Mouse (Mus musculus): ENCODE measurements at regions not wholly inside any gene's neighbourhood (a gene's known extent, or its start where the extent isn't known, plus 50 kb on each side); places are given as distances from the start of the nearest gene placed in this dataset.
"Not testable (repeated sequence)": the region's sequence is repeated elsewhere in the genome, so short reads cannot be mapped to it uniquely, and the experiment has no call there.

DNA sequence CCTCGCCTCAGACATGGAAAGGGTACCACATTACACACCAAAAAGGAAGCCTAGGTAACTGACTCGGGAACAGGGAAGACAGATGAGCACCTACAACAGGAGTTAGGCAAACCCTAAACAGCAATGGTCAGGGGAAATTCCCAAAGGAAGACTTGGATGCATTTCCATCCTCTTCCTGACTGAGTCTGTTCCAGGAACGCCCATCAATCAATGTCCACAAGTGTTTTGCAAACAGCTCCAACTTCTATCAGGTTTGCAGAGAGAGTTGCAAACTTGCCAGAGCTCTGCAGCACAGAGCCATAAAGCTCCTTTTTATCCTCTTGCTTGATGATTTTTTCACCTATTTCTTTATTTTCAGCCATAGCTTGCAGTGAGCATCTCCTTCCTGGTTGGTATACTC lies 464.9 kb upstream of the Jmjd1c start:
- H3K4me3 ChIP-seq (ENCODE audit: insufficient read depth, low read length) = no peak overlapping the region
- TF ChIP-seq POLR2A (IDR thresholded peaks at IDR 0.05; ENCODE audit: low read depth, low read length) (no peak), CTCF (IDR thresholded peaks at IDR 0.05; ENCODE audit: borderline replicate concordance, insufficient read depth, low read length) (no peak)
- H3K27ac ChIP-seq (ENCODE audit: insufficient read depth, low read length) = no peak overlapping the region
- no peaks in the 10 kb centered on the region for H3K4me1 ChIP-seq (ENCODE audit: control insufficient read depth, insufficient read depth, low read length)

DNA sequence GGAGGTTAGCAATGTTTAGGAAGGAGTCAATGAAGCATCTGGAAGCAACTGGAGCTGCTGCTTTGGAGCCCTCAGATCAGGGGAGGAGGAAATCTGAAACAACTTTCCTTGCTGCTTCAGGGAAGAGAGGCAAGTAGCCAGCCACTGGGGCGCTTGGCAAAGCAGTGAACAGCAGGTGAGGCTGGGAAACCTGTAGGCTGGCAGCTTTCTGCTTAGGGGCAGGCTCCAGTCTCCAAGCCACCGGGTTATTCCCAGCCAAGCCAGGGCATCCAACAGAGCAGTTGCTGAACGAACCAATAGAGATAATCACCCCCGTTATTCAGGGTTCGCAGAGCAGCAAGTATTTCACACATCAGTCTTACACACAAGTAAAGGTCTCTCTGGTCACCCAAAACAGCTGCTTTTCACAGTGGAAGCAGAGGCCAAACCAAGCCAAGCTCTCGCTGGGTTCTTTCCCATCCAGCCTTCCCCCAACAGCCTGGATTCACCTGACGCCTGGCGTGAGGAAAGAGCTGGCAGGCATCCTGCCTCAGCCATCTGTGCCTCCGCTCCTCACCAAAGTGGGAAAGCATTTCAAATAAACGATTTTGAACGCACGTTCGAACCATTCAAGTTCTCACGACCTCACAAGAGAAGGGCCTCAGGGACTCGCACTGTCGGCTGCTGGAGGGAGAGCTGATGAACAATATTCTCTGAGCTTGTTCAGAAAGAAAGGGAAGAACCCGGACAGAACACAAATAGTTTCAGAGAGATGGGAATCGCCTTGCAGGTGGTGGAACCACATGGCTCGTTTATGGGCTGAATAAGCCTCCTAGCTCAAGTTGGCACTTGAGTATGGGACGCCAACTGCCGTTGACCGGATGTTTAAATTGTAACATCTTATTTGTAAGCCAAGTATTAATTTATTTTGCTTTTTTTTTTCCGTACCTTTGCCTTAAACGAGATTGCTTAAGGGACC lies 454.8 kb upstream of the Jmjd1c start:
- H3K27ac ChIP-seq (ENCODE audit: insufficient read depth, low read length) = no peak overlapping the region
- no peak overlapping the region for H3K4me3 ChIP-seq (ENCODE audit: insufficient read depth, low read length)
- no peaks in the 10 kb centered on the region for H3K4me1 ChIP-seq (ENCODE audit: control insufficient read depth, insufficient read depth, low read length)
- TF ChIP-seq CTCF (IDR thresholded peaks at IDR 0.05; ENCODE audit: borderline replicate concordance, insufficient read depth, low read length) (no peak), POLR2A (IDR thresholded peaks at IDR 0.05; ENCODE audit: low read depth, low read length) (no peak)

DNA sequence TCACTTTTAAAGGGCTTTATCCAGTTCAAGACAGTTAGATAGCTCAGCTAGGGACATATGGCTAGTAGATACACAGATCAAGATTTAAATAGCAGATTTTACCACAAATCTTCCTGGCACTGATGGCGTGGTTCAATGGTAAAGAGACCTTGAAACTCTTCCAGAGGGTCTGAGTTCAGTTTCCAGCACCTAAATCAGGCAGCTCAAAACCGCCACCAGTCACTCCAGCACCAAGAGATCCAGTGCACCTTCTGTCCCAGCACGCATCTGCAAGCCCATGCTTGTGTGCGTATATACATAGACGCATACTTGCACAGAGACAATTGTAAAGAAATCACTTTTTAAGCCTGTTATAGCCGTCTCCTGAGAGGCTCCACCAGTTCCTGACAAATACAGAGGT lies 454.0 kb upstream of the Jmjd1c start:
- H3K27ac ChIP-seq (ENCODE audit: insufficient read depth, low read length) = no peak overlapping the region
- no peak overlapping the region for H3K4me3 ChIP-seq (ENCODE audit: insufficient read depth, low read length)
- TF ChIP-seq CTCF (IDR thresholded peaks at IDR 0.05; ENCODE audit: borderline replicate concordance, insufficient read depth, low read length) (no peak), POLR2A (IDR thresholded peaks at IDR 0.05; ENCODE audit: low read depth, low read length) (no peak)
- H3K4me1 ChIP-seq (ENCODE audit: control insufficient read depth, insufficient read depth, low read length) = no peaks in the 10 kb centered on the region

DNA sequence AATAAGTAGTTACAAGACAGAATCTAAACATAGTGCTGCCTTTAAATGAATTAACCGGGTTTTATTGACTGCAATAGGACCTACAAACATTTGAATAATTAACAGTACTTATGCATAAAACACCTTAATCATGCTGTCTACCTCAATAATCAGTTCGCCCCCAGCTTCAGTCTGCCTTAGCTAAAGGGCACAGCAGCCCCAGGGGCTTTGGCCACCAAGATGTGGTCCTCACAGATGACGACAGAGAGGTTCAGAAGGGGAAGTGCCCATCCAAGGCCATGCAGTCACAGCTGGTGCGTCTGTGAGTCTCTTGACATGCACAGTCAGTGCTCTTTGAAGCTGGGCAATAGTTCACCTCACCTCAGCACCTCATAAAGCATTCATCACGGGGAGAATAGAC lies 452.8 kb upstream of the Jmjd1c start:
- H3K4me1 ChIP-seq (ENCODE audit: control insufficient read depth, insufficient read depth, low read length) = no peaks in the 10 kb centered on the region
- H3K27ac ChIP-seq (ENCODE audit: insufficient read depth, low read length) = no peak overlapping the region
- no peak overlapping the region for H3K4me3 ChIP-seq (ENCODE audit: insufficient read depth, low read length)
- TF ChIP-seq POLR2A (IDR thresholded peaks at IDR 0.05; ENCODE audit: low read depth, low read length) = no peak
- TF ChIP-seq CTCF (IDR thresholded peaks at IDR 0.05; ENCODE audit: borderline replicate concordance, insufficient read depth, low read length) = no peak

DNA sequence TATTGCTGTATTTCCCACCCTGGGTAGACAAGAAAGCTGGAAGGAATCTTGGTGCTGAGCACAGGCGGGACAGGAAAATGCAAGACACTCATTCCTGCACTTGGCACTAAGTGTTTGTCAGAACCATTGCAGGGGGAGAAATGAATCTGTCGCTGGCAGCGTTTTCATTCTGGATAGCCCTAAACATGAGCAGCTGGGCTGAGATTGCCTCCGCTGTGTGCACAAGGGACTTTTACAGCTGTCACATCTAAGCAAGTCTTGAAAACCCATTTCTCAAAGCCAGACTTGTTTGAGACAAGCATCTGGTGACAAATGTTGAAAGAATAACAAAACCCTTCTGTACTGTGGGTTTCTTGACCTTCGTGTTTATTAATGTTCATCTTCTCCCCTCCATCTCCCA lies 438.4 kb upstream of the Jmjd1c start:
- no peak overlapping the region for H3K27ac ChIP-seq (ENCODE audit: insufficient read depth, low read length)
- no peak overlapping the region for H3K4me3 ChIP-seq (ENCODE audit: insufficient read depth, low read length)
- no peaks in the 10 kb centered on the region for H3K4me1 ChIP-seq (ENCODE audit: control insufficient read depth, insufficient read depth, low read length)
- TF ChIP-seq POLR2A (IDR thresholded peaks at IDR 0.05; ENCODE audit: low read depth, low read length) (no peak), CTCF (IDR thresholded peaks at IDR 0.05; ENCODE audit: borderline replicate concordance, insufficient read depth, low read length) (no peak)

DNA sequence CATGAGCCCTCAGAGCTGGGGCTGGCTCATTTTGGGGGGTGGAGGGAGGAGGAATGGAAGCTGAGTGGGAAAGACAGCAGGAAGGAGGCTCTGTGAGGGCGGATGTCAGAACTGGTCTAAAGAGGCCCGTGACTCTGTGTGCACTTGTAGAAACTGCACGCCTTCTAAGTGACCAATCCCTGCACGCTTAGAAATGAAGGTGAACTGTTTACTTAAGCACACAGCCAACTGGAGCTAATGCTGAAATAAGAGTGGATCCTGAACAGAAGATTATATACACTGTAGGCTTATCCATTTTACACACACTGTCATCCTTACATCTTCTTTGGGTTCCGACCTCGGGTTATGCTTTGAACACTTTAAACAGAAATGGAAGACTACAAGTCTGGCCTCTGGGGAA lies 412.8 kb upstream of the Jmjd1c start:
- Histone ChIP-seq H3K27ac (ENCODE audit: insufficient read depth, low read length) (no peak overlapping the region), H3K4me1 (ENCODE audit: control insufficient read depth, insufficient read depth, low read length) (no peaks in the 10 kb centered on the region), H3K4me3 (ENCODE audit: insufficient read depth, low read length) (no peak overlapping the region)
- no peak for TF ChIP-seq CTCF (IDR thresholded peaks at IDR 0.05; ENCODE audit: borderline replicate concordance, insufficient read depth, low read length)
- TF ChIP-seq POLR2A (IDR thresholded peaks at IDR 0.05; ENCODE audit: low read depth, low read length) = no peak

DNA sequence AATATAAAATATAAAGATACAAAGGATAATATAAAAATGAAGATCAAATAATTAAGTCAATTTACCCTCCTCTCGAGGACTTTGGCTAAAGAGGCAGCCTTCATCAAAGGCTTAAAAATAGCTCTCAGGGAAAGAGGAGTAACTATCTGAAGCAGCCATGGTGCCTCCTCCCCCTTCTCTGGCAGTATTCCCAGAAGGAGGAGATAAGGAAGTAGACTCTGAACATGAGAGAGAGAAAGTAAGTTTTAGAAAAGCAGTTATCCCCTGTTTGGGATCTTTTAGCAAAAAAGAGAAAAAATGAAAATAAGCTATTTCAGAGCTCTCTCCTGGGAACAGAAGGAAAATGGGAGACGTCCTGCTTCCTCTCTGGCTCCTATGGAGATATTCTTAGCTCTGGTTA lies 406.7 kb upstream of the Jmjd1c start:
- H3K4me3 ChIP-seq (ENCODE audit: insufficient read depth, low read length); H3K4me1 ChIP-seq (ENCODE audit: control insufficient read depth, insufficient read depth, low read length); H3K27ac ChIP-seq (ENCODE audit: insufficient read depth, low read length): not testable (repeated sequence)

DNA sequence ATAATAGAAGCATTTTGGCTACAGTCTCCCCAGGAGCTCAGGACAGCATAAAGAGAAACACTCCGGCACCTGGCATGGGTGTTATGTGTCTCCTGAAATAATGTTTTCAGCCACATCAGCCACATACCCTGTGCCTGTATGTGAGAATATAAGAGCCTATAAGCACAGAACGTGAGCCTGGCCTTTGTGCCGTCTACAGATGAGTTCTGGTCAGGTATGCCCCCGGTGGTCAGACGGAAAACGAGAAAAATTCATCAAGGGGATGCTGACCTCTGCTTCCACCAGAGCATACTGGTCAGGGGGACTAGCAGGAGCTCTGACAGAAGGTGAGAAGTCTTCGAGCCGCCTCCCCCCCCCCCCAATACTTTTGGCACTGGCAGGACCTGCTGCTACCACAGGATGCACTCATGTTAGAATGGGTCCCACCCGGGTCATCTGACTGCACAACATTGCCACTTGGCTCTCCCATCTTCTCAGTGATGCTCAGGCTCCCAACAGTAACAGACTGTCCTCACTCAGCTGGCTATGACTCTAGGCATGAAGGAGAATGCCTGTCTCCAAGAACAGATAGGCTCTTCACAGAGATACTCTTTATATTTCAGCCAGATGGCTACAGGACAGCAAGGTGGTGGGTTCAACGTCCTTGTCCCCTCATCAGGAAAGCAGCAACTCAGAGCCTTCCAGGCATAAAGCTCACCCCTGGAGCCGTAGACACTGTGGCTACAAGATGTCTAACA lies 401.2 kb upstream of the Jmjd1c start:
- TF ChIP-seq POLR2A (IDR thresholded peaks at IDR 0.05; ENCODE audit: low read depth, low read length) = no peak
- no peak for TF ChIP-seq CTCF (IDR thresholded peaks at IDR 0.05; ENCODE audit: borderline replicate concordance, insufficient read depth, low read length)
- no peak overlapping the region for H3K4me3 ChIP-seq (ENCODE audit: insufficient read depth, low read length)
- H3K4me1 ChIP-seq (ENCODE audit: control insufficient read depth, insufficient read depth, low read length) = no peaks in the 10 kb centered on the region
- H3K27ac ChIP-seq (ENCODE audit: insufficient read depth, low read length) = no peak overlapping the region

DNA sequence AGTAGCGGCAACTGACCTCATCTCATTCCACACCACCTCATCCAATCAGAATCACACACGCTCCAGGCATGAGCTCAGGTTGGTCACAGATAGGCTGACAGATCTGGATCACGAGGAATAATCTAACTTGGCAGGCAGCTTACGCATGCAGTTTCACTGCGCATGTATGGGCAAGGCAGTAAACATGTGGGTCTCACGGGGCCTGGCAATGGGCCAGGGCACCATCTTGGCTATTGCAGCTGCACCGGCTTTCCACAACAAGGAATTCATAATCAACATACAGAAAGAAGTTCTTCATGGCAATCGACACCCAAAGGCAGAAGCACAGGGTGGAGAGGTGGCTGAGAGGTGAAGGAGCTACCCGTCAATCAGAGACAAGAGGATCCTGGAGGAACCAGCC lies 381.0 kb upstream of the Jmjd1c start:
- not testable (repeated sequence) for H3K4me1 ChIP-seq (ENCODE audit: control insufficient read depth, insufficient read depth, low read length); H3K4me3 ChIP-seq (ENCODE audit: insufficient read depth, low read length); H3K27ac ChIP-seq (ENCODE audit: insufficient read depth, low read length)

DNA sequence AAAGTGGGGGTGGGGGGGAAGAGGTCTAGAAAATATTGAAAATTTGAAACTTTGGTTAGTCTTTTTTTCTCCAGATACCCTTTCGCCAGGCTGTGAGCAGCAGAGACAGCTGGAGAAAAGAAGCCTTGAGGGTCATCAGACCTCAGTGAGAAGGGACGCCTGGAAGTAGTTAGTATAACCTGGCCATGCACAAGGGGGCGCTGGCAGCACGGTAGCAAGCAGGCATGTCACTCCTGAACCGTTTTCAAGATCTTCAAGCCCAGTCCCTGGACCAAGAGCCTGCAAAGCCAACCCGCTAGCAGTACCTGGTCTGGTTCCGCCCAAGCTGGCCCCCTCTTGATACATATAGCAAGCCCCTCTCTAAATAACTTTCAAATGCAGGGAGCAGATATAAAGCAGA lies 378.0 kb upstream of the Jmjd1c start:
- TF ChIP-seq POLR2A (IDR thresholded peaks at IDR 0.05; ENCODE audit: low read depth, low read length) = no peak
- no peak for TF ChIP-seq CTCF (IDR thresholded peaks at IDR 0.05; ENCODE audit: borderline replicate concordance, insufficient read depth, low read length)
- no peak overlapping the region for H3K27ac ChIP-seq (ENCODE audit: insufficient read depth, low read length)
- H3K4me1 ChIP-seq (ENCODE audit: control insufficient read depth, insufficient read depth, low read length) = no peaks in the 10 kb centered on the region
- H3K4me3 ChIP-seq (ENCODE audit: insufficient read depth, low read length) = no peak overlapping the region
